Comparison of ENCODE assay signal across 9 mouse cellular contexts in genomic region chrX:139217776-139218175, GRCm38 (mm10). TPM values are rescaled to one million over a fixed set of nuclear protein-coding genes. Genes with fewer than 3 reads are reported as not detected.
DNase-seq lines count a peak whose midpoint lies in the region; ATAC-seq lines count a peak whose summit lies in the region.
"Had no signal": no experiment of that assay in that cellular context is flagged by ENCODE, and none has a peak within 500 bp of the region (broad histone marks: within the 10 kb centered on the region; RNA-seq: fewer than 3 reads in every experiment).

No protein-coding gene starts in this region.

- peak overlapping the region; percentile 56 for H3K4me2 ChIP-seq in heart, embryonic 11.5 days
- peak overlapping the region; percentile 54 for H3K4me2 ChIP-seq in midbrain, embryonic 14.5 days (ENCODE audit: low read length)

- peak overlapping the region; percentile 34; the same call in 1 of the 2 replicates for H3K9ac ChIP-seq in heart, embryonic 11.5 days (ENCODE audit: low read depth, low read length)
- H3K9ac ChIP-seq in midbrain, embryonic 14.5 days (replicated peaks; ENCODE audit: low read length): no peak overlapping the region; the same call in 1 of the 2 replicates

- H3K4me1 ChIP-seq in heart, embryonic 11.5 days (ENCODE audit: control insufficient read depth, insufficient read depth, low read length): no peaks in the 10 kb centered on the region; the same call in 1 of the 2 replicates
- 0 out of 2 replicates have a peak, but pooled peaks cover 6% of the 10 kb centered on the region for H3K4me1 ChIP-seq in forebrain, embryonic 10.5 days
- H3K4me1 ChIP-seq in midbrain, embryonic 14.5 days (ENCODE audit: control insufficient read depth, insufficient read depth, low read length): 0 out of 2 replicates have a peak, but pooled peaks cover 3% of the 10 kb centered on the region

- peak overlapping the region; percentile 45 for H3K4me3 ChIP-seq in heart, embryonic 11.5 days (ENCODE audit: low read depth, low read length)
- peak overlapping the region; percentile 47 for H3K4me3 ChIP-seq in forebrain, embryonic 10.5 days
- peak overlapping the region; percentile 37 for H3K4me3 ChIP-seq in midbrain, embryonic 14.5 days (replicated peaks; ENCODE audit: low read depth, low read length)

- no peak for DNase-seq in heart, adult 8-10 months (ENCODE audit: low spot score)
- no peak for DNase-seq in forebrain, embryonic 10.5 days (ENCODE audit: extremely low spot score, low spot score)
- peak; percentile 54 for DNase-seq in kidney, adult 9 months
- DNase-seq in midbrain, embryonic 14.5 days: peak; percentile 6
- DNase-seq in left cerebral cortex, postnatal 36 days (ENCODE audit: low spot score in 2 of 2): no peak
- no peak for DNase-seq in Muller cell, postnatal 12 days (ENCODE audit: inconsistent ontology term)

- ATAC-seq in heart, embryonic 11.5 days (replicated peaks; ENCODE audit: insufficient number of reproducible peaks, low FRiP score, low TSS enrichment): no peak
- no peak for ATAC-seq in midbrain, embryonic 14.5 days (ENCODE audit: low FRiP score, low TSS enrichment)
- ATAC-seq in megakaryocyte progenitor cell, adult 5-6 weeks (replicated peaks; ENCODE audit: poor library complexity): no peak

- intact Hi-C loops in left cerebral cortex, postnatal 36 days (cut with DNase I): loop anchor here (5.0 kb wide), 1 partner anchor 155 kb away; no protein-coding TSS in a partner anchor

- no peaks in the 10 kb centered on the region for H3K9me3 ChIP-seq in heart, embryonic 11.5 days (replicated peaks; ENCODE audit: control insufficient read depth, low read length)
- H3K9me3 ChIP-seq in forebrain, embryonic 10.5 days: no peaks in the 10 kb centered on the region
- H3K9me3 ChIP-seq in midbrain, embryonic 14.5 days (ENCODE audit: control insufficient read depth, low read length): no peaks in the 10 kb centered on the region

- H3K27ac ChIP-seq in heart, embryonic 11.5 days (ENCODE audit: low read depth, low read length): no peak overlapping the region
- peak overlapping the region; percentile 72; the same call in 1 of the 2 replicates for H3K27ac ChIP-seq in forebrain, embryonic 10.5 days
- H3K27ac ChIP-seq in midbrain, embryonic 14.5 days (replicated peaks; ENCODE audit: low read depth, low read length): no peak overlapping the region

- H3K27me3 ChIP-seq in heart, embryonic 11.5 days (ENCODE audit: control insufficient read depth, insufficient read depth, low read length): no peaks in the 10 kb centered on the region
- peaks cover 42% of the 10 kb centered on the region for H3K27me3 ChIP-seq in forebrain, embryonic 10.5 days (ENCODE audit: poor library complexity, severe bottlenecking)
- no peaks in the 10 kb centered on the region for H3K27me3 ChIP-seq in midbrain, embryonic 14.5 days (ENCODE audit: control insufficient read depth, insufficient read depth, low read length)

- WGBS in heart, embryonic 11.5 days (ENCODE audit: insufficient replicate concordance): 45% methylated on average over 10 of the region's 10 CpGs
- WGBS in forebrain, embryonic 10.5 days: 55% methylated on average over 10 of the region's 10 CpGs
- WGBS in midbrain, embryonic 14.5 days: 43% methylated on average over 10 of the region's 10 CpGs

- H3K36me3 ChIP-seq in heart, embryonic 11.5 days (ENCODE audit: control insufficient read depth, insufficient read depth, low read length): no peaks in the 10 kb centered on the region
- H3K36me3 ChIP-seq in forebrain, embryonic 10.5 days (replicated peaks): no peaks in the 10 kb centered on the region
- no peaks in the 10 kb centered on the region for H3K36me3 ChIP-seq in midbrain, embryonic 14.5 days (ENCODE audit: control insufficient read depth, insufficient read depth, low read length)

RNA-seq across cellular contexts. Expression of gene Mum1l1, which starts 7.9 kb away (rescaled TPM):
- 35.6 and 41.4 TPM in 2 replicates for polyA plus RNA-seq in heart, embryonic 11.5 days (2014; fragmentation: Nextera tagmentation; extraction: Ambion mirVana)
- total RNA-seq in heart, adult 8-10 months (2022): 1 to 10 TPM; 1.7 to 2.9 (median 2.5) TPM
- 23.3 and 25.8 TPM in 2 replicates for polyA plus RNA-seq in forebrain, embryonic 10.5 days (2016; fragmentation: Nextera tagmentation; extraction: Ambion mirVana)
- 7.3 and 10.2 TPM in 2 replicates for polyA plus RNA-seq in midbrain, embryonic 14.5 days (2014; fragmentation: Nextera tagmentation; extraction: Ambion mirVana)
- 0.57 TPM in 1 of 2 replicates, not detected in the other for total RNA-seq in megakaryocyte progenitor cell, adult 5-6 weeks (2015)
- 0.03 TPM in 1 of 2 replicates, not detected in the other for total RNA-seq in megakaryocyte progenitor cell, adult 5-6 weeks (2017)
- 1 to 10 TPM; 2.5 to 2.7 TPM for total RNA-seq in left cerebral cortex, postnatal 36 days (2021)
- polyA plus RNA-seq: spleen, adult 2 months had no signal

RNA-seq across cellular contexts. Expression of gene 4933428M09Rik, which starts 38.7 kb away (rescaled TPM):
- not detected in 2 replicates for polyA plus RNA-seq in heart, embryonic 11.5 days (2014; fragmentation: Nextera tagmentation; extraction: Ambion mirVana)
- total RNA-seq in heart, adult 8-10 months (2022): not detected
- polyA plus RNA-seq in forebrain, embryonic 10.5 days (2016; fragmentation: Nextera tagmentation; extraction: Ambion mirVana): not detected in 2 replicates
- polyA plus RNA-seq in midbrain, embryonic 14.5 days (2014; fragmentation: Nextera tagmentation; extraction: Ambion mirVana): not detected in 2 replicates
- not detected in 2 replicates for total RNA-seq in megakaryocyte progenitor cell, adult 5-6 weeks (2015)
- not detected in 2 replicates for total RNA-seq in megakaryocyte progenitor cell, adult 5-6 weeks (2017)
- total RNA-seq in left cerebral cortex, postnatal 36 days (2021): not detected
- polyA plus RNA-seq: spleen, adult 2 months had no signal

Comparison
In these comparisons a context has a peak if more than half of its experiments do, and no peak if none do; other contexts are left out.
1. DNase-seq: peak in kidney, adult 9 months (single experiment) and midbrain, embryonic 14.5 days (single experiment); none in heart, adult 8-10 months (single experiment), forebrain, embryonic 10.5 days (single experiment), left cerebral cortex, postnatal 36 days (0 of 2) and Muller cell, postnatal 12 days (single experiment).
2. Peak in every context shown above with its lines, with median percentiles within 50 percentile points of each other: H3K4me3 ChIP-seq.